Mouse (Mus musculus): ENCODE results near the gene Gpr83.

Gpr83 gene

GRCm38 (mm10) chr9:14859868-14860639 is at the start of gene Gpr83:
Gpr83 (plus strand) TSS chr9:14860210.
- peak; percentile 70 for DNase-seq

- DNase-seq, result no peak
Observed at GRCm38 (mm10) chr9:14821396-14821795, 38.6 kb upstream of the Gpr83 start.

- no peak for DNase-seq
Observed at GRCm38 (mm10) chr9:14824840-14825239, 35.2 kb upstream of the Gpr83 start.

GRCm38 (mm10) chr9:14827875-14828274 is 32.1 kb upstream of the Gpr83 start:
- no peak for DNase-seq

GRCm38 (mm10) chr9:14832046-14832445 is 28.0 kb upstream of the Gpr83 start:
- DNase-seq, result no peak

GRCm38 (mm10) chr9:14835335-14836075 is 24.5 kb upstream of the Gpr83 start:
- no peak for DNase-seq

GRCm38 (mm10) chr9:14839527-14839926 is 20.5 kb upstream of the Gpr83 start:
- DNase-seq, result no peak

GRCm38 (mm10) chr9:14839970-14840369 is 20.0 kb upstream of the Gpr83 start:
- DNase-seq, result no peak

- no peak for DNase-seq
Observed at GRCm38 (mm10) chr9:14841878-14842761, 17.9 kb upstream of the Gpr83 start.

GRCm38 (mm10) chr9:14843311-14843857 is 16.6 kb upstream of the Gpr83 start:
- no peak for DNase-seq

- no peak for DNase-seq
Observed at GRCm38 (mm10) chr9:14843901-14844300, 16.1 kb upstream of the Gpr83 start.

GRCm38 (mm10) chr9:14846428-14846827 is 13.6 kb upstream of the Gpr83 start:
- no peak for DNase-seq

- DNase-seq, result no peak
Observed at GRCm38 (mm10) chr9:14848267-14848935, 11.6 kb upstream of the Gpr83 start.

- DNase-seq, result no peak
Observed at GRCm38 (mm10) chr9:14854585-14854984, 5.4 kb upstream of the Gpr83 start.

GRCm38 (mm10) chr9:14856922-14857654 is 2.9 kb upstream of the Gpr83 start:
- DNase-seq, result no peak

- DNase-seq, result no peak
Observed at GRCm38 (mm10) chr9:14858170-14858706, 1.8 kb upstream of the Gpr83 start.

- no peak for DNase-seq
Observed at GRCm38 (mm10) chr9:14858782-14859181, 1.2 kb upstream of the Gpr83 start.

- DNase-seq, result no peak
Observed at GRCm38 (mm10) chr9:14863126-14863525, 3.1 kb downstream of the Gpr83 start.

- no peak for DNase-seq
Observed at GRCm38 (mm10) chr9:14864726-14865125, 4.7 kb downstream of the Gpr83 start.

- DNase-seq, result peak; percentile 43
Observed at GRCm38 (mm10) chr9:14866957-14867356, 6.9 kb downstream of the Gpr83 start.

GRCm38 (mm10) chr9:14868326-14868725 is 8.3 kb downstream of the Gpr83 start:
- DNase-seq, result no peak
